Comparison of ENCODE assay signal across 9 mouse cellular contexts in genomic region chr19:23151651-23152070, GRCm38 (mm10). TPM values are rescaled to one million over a fixed set of nuclear protein-coding genes. Genes with fewer than 3 reads are reported as not detected.
DNase-seq lines count a peak whose midpoint lies in the region; ATAC-seq and TF ChIP-seq lines count a peak whose summit lies in the region.
"Had no signal": no experiment of that assay in that cellular context is flagged by ENCODE, and none has a peak within 500 bp of the region (broad histone marks: within the 10 kb centered on the region; RNA-seq: fewer than 3 reads in every experiment).

No protein-coding gene starts in this region.

- 28% methylated on average over 11 of the region's 11 CpGs for WGBS in stomach, postnatal 0 days

- H3K36me3 ChIP-seq in stomach, postnatal 0 days (ENCODE audit: control insufficient read depth, insufficient read depth, low read length): no peaks in the 10 kb centered on the region

- H3K4me1 ChIP-seq in stomach, postnatal 0 days (replicated peaks; ENCODE audit: control insufficient read depth, insufficient read depth): peaks cover 6% of the 10 kb centered on the region; the same call in 1 of the 2 replicates

- H3K4me3 ChIP-seq in stomach, postnatal 0 days (ENCODE audit: low read depth, low read length): no peak overlapping the region

- H3K9me3 ChIP-seq in stomach, postnatal 0 days (ENCODE audit: control insufficient read depth, low read length): no peaks in the 10 kb centered on the region

- H3K27me3 ChIP-seq in stomach, postnatal 0 days (ENCODE audit: control insufficient read depth, insufficient read depth, low read length): no peaks in the 10 kb centered on the region
- H3K27me3 ChIP-seq: Patski had no signal

- no peak overlapping the region for H3K27ac ChIP-seq in stomach, postnatal 0 days (replicated peaks)

- no peak for TF ChIP-seq EP300 in stomach, postnatal 0 days (optimal IDR thresholded peaks at IDR 0.05)

- ATAC-seq in cerebellum, adult (ENCODE audit: insufficient number of reproducible peaks, low FRiP score, low TSS enrichment): no peak
- ATAC-seq in stomach, postnatal 0 days (ENCODE audit: low FRiP score, low TSS enrichment): peak; percentile 64
- ATAC-seq: Patski had no signal

- DNase-seq in cerebellum, adult 9-11 months: peak; percentile 40
- DNase-seq in B cell, adult 2 months: peak; percentile 74 to 76
- peak; percentile 55 for DNase-seq in embryo, embryonic 10.5 days (ENCODE audit: low spot score)
- DNase-seq in kidney, adult 18-20 months: peak; percentile 60
- peak; percentile 70 for DNase-seq in lung, postnatal 10 days
- DNase-seq in stomach, postnatal 0 days (ENCODE audit: low spot score): peak; percentile 68
- no peak for DNase-seq in layer of hippocampus, adult 9-10 months (ENCODE audit: low spot score)

- H3K4me2 ChIP-seq in stomach, postnatal 0 days (replicated peaks; ENCODE audit: low read depth): peak overlapping the region; percentile 35

- H3K9ac ChIP-seq in stomach, postnatal 0 days (ENCODE audit: low read length): no peak overlapping the region

- peak; percentile 71 for TF ChIP-seq CTCF in stomach, postnatal 0 days (IDR thresholded peaks at IDR 0.05; ENCODE audit: low read depth)

RNA-seq across cellular contexts. Expression of gene Klf9, which starts 10.6 kb away (rescaled TPM):
- 11.3 and 17.4 TPM in 2 replicates for polyA plus RNA-seq in stomach, postnatal 0 days (2015; fragmentation: Nextera tagmentation; extraction: Ambion mirVana)
